Mouse (Mus musculus): ENCODE measurements at regions not wholly inside any gene's neighbourhood (a gene's known extent, or its start where the extent isn't known, plus 50 kb on each side); places are given as distances from the start of the nearest gene placed in this dataset.

DNA sequence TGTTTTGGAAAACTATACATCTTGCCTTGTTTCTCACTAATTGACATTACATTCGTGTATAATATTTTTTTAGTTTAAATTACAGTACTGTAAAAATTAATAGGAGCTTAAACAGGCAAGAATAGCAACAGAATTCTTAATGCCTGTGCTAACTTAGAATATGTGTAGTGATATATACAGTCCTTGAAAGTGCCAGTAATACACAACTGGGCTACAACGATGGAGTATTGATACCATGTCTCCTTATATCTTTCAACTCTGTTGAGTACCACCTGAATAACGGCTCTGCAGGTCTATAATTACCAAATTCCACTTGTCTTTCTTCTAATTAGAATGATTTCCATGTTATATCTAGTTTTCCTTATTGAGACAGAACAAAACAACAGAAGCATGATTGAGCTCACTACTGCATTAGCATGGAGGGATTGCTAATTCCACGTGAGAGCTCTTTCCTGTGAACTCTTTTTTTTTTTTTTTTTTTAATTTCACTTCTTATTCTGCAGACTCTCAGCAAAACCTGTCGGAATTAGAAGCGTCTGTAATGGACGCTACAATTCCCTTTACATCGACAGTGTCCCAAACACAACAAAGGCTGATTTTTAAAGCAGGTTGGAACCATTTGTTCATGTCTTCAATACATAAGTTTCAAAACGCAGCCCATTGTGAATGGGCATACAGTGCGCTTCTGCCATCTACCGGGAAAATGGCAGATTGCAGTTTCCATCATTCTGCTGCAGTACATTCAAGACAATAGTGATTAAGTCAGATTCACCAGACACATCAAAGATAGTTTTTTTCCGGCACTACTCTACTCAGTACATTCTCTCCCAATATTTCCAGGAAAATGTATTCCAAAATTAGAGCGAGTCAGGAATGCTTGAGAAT is 300.8 kb upstream of the Gpc5 start:
- H3K4me3 ChIP-seq (ENCODE audit: low read length), result peak overlapping the region; percentile 40
- ATAC-seq (replicated peaks; ENCODE audit: extremely low read depth, insufficient read depth, low FRiP score), result no peak
- WGBS, result 22% methylated on average over 13 of the region's 13 CpGs

DNA sequence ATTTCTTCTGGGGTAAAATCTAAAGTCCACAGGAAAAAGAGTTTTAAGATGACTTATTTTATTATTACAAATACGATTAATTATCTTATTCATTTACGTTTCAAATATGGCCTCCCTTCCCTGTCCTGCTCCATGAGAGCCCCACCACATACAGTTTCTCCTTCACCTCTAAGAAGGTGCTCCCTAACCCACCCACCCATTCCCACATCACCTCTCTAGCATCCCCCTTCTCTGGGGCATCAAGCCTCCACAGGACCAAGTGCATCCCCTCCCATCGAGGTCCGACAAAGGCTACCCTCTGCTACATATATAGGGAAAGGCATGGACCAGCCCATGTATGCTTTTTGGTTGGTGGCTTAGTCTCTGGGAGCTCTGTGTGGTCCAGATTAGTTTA is 300.2 kb upstream of the Gpc5 start:
- ATAC-seq (replicated peaks; ENCODE audit: extremely low read depth, insufficient read depth, low FRiP score), result no peak
- H3K9me3 ChIP-seq (replicated peaks; ENCODE audit: control insufficient read depth, low read length), result no peaks in the 10 kb centered on the region
- no peak overlapping the region for H3K9ac ChIP-seq (ENCODE audit: low read length)
- WGBS, result 55% methylated on average over 4 of the region's 4 CpGs
- H3K36me3 ChIP-seq (ENCODE audit: control insufficient read depth, insufficient read depth), result no peaks in the 10 kb centered on the region
- no peak overlapping the region for H3K27ac ChIP-seq (ENCODE audit: low read length)
- no peak overlapping the region for H3K4me2 ChIP-seq (ENCODE audit: low read depth, low read length)
- no peaks in the 10 kb centered on the region for H3K27me3 ChIP-seq (ENCODE audit: control insufficient read depth, insufficient read depth, low read length)
- no peak overlapping the region for H3K4me3 ChIP-seq (ENCODE audit: low read length)
- no peaks in the 10 kb centered on the region for H3K4me1 ChIP-seq (ENCODE audit: control insufficient read depth, insufficient read depth, low read length)

More for the DNA sequence above, 300.8 kb upstream of the Gpc5 start:
- Histone ChIP-seq H3K9ac (ENCODE audit: low read length) (no peak overlapping the region), H3K27ac (ENCODE audit: low read length) (no peak overlapping the region), H3K4me1 (ENCODE audit: control insufficient read depth, insufficient read depth, low read length) (no peaks in the 10 kb centered on the region), H3K4me2 (ENCODE audit: low read depth, low read length) (peak overlapping the region; percentile 59), H3K36me3 (ENCODE audit: control insufficient read depth, insufficient read depth) (no peaks in the 10 kb centered on the region), H3K27me3 (ENCODE audit: control insufficient read depth, insufficient read depth, low read length) (no peaks in the 10 kb centered on the region), H3K9me3 (replicated peaks; ENCODE audit: control insufficient read depth, low read length) (no peaks in the 10 kb centered on the region)

DNA sequence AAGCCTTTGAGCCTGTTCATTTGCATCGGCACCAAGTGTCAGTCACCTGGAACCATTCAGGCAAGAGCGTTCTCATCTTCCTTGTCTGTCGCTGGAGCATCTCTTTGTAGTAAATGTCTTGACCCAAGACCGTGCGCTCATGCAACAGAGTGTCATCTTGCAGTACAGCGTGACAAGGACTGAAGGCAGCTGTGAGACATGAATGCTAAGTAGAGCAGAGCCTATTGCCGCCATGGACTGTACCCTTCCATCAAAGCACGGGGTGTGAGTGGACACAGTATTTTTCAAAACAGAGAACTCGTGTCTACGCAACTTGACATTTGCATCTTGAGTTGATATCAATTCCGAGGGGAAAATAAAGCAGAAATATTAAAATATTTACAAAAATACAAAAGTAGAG is 287.4 kb upstream of the Gpc5 start:
- WGBS, result 80% methylated on average over 11 of the region's 11 CpGs
- H3K4me1 ChIP-seq (ENCODE audit: control insufficient read depth, insufficient read depth, low read length), result no peaks in the 10 kb centered on the region
- H3K4me2 ChIP-seq (ENCODE audit: low read depth, low read length), result no peak overlapping the region
- no peak for ATAC-seq (replicated peaks; ENCODE audit: extremely low read depth, insufficient read depth, low FRiP score)
- no peak overlapping the region for H3K4me3 ChIP-seq (ENCODE audit: low read length)
- no peak overlapping the region for H3K9ac ChIP-seq (ENCODE audit: low read length)
- no peaks in the 10 kb centered on the region for H3K9me3 ChIP-seq (replicated peaks; ENCODE audit: control insufficient read depth, low read length)
- H3K27ac ChIP-seq (ENCODE audit: low read length), result no peak overlapping the region
- no peaks in the 10 kb centered on the region for H3K27me3 ChIP-seq (ENCODE audit: control insufficient read depth, insufficient read depth, low read length)
- H3K36me3 ChIP-seq (ENCODE audit: control insufficient read depth, insufficient read depth), result no peaks in the 10 kb centered on the region

DNA sequence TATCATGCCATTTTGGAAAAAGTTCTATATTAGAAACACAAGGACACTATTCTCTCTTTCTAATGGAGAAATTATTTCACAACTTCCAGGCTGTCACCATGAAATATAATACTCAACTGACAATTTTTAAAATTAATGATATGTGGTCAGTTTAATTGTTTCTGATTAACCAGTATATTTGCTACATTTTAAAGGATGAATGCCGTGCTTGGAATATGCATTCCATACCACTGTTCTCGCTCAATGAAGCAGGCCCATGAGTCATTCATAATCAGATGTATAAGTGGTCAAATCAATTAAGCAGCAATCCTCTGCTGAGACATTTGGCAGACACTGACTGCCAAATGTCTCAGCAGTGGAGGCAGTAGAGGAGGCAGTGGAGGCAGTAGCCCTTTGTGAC is 283.4 kb upstream of the Gpc5 start:
- no peak overlapping the region for H3K4me3 ChIP-seq (ENCODE audit: low read length)
- H3K4me1 ChIP-seq (ENCODE audit: control insufficient read depth, insufficient read depth, low read length), result no peaks in the 10 kb centered on the region
- no peak overlapping the region for H3K9ac ChIP-seq (ENCODE audit: low read length)
- no peak for ATAC-seq (replicated peaks; ENCODE audit: extremely low read depth, insufficient read depth, low FRiP score)
- H3K36me3 ChIP-seq (ENCODE audit: control insufficient read depth, insufficient read depth), result no peaks in the 10 kb centered on the region
- H3K4me2 ChIP-seq (ENCODE audit: low read depth, low read length), result no peak overlapping the region
- H3K27ac ChIP-seq (ENCODE audit: low read length), result no peak overlapping the region
- 46% methylated on average over 2 of the region's 2 CpGs for WGBS
- no peaks in the 10 kb centered on the region for H3K27me3 ChIP-seq (ENCODE audit: control insufficient read depth, insufficient read depth, low read length)
- H3K9me3 ChIP-seq (replicated peaks; ENCODE audit: control insufficient read depth, low read length), result no peaks in the 10 kb centered on the region

DNA sequence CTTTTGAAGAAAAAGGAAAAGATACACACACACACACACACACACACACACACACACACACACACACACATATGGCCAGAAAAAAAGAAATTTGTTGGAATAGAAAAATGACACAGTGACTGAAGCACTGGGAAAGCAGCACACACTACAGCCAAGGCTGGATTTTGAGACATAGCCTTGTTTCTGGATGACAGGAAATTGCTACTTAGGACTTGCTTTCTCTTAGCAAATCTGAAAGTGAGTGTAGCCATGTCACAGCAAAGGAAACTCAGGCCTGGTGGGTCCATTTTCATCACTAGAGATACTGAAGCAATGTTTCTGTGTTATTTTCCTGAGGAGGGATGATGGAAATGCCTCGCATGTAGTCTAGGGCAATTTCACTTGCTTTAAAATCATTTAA is 271.3 kb upstream of the Gpc5 start:
- 15% methylated on average over 1 of the region's 1 CpGs for WGBS
- H3K4me2 ChIP-seq (ENCODE audit: low read depth, low read length), result no peak overlapping the region
- H3K27ac ChIP-seq (ENCODE audit: low read length), result no peak overlapping the region

DNA sequence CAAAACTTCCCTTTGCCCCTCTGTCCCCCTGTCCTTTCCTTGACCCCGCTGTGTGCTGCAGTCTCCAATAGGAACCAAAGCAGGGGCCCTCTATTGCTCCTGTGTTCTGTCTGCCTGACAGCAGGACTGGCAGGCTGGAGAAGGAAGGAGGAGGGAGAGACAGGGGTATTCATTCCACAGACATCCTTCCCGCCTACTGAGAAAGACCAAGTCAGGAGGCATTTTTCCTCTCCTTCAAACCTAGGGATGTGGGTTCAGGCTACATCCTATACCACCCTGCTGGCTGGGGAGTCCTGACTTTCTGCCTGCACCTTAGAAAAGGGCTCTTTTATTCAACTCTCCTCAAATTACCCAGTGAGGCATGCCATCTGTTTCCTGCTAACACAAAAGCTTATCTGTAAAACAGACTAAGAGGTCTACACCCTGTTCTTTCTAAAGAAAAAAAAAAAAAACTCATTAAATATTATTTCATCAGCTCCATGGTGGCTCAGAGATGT is 270.9 kb upstream of the Gpc5 start:
- Histone ChIP-seq H3K27me3 (ENCODE audit: control insufficient read depth, insufficient read depth, low read length) (no peaks in the 10 kb centered on the region), H3K27ac (ENCODE audit: low read length) (no peak overlapping the region), H3K9ac (ENCODE audit: low read length) (no peak overlapping the region), H3K4me3 (ENCODE audit: low read length) (no peak overlapping the region), H3K4me1 (ENCODE audit: control insufficient read depth, insufficient read depth, low read length) (0 out of 2 replicates have a peak, but pooled peaks cover 4% of the 10 kb centered on the region), H3K4me2 (ENCODE audit: low read depth, low read length) (no peak overlapping the region), H3K36me3 (ENCODE audit: control insufficient read depth, insufficient read depth) (no peaks in the 10 kb centered on the region), H3K9me3 (replicated peaks; ENCODE audit: control insufficient read depth, low read length) (no peaks in the 10 kb centered on the region)
- 18% methylated on average over 2 of the region's 2 CpGs for WGBS
- no peak for ATAC-seq (replicated peaks; ENCODE audit: extremely low read depth, insufficient read depth, low FRiP score)

More for the DNA sequence above, 271.3 kb upstream of the Gpc5 start:
- no peak overlapping the region for H3K4me3 ChIP-seq (ENCODE audit: low read length)
- 0 out of 2 replicates have a peak, but pooled peaks cover 4% of the 10 kb centered on the region for H3K4me1 ChIP-seq (ENCODE audit: control insufficient read depth, insufficient read depth, low read length)
- H3K9ac ChIP-seq (ENCODE audit: low read length), result no peak overlapping the region
- ATAC-seq (replicated peaks; ENCODE audit: extremely low read depth, insufficient read depth, low FRiP score), result no peak
- no peaks in the 10 kb centered on the region for H3K27me3 ChIP-seq (ENCODE audit: control insufficient read depth, insufficient read depth, low read length)
- no peaks in the 10 kb centered on the region for H3K36me3 ChIP-seq (ENCODE audit: control insufficient read depth, insufficient read depth)
- no peaks in the 10 kb centered on the region for H3K9me3 ChIP-seq (replicated peaks; ENCODE audit: control insufficient read depth, low read length)

DNA sequence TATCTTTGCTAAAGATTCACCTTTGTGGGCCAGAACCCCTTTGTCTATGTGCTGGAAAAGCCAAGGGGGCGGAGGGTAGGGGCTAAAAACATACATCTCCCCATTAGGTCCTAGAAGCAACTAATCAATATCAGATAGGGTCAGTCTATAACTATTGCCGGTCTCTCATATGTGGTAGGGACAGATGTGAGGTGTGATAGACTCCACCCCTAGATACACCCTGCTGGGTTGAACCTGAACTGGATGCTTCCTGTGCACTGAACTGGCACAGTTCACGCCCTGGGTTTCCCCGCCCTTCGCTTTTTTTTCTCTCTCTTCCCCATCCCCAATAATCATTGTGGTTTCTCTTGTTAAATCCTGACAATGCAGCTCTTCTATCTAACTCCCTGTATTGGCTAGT is 270.3 kb upstream of the Gpc5 start:
- WGBS, result 85% methylated on average over 5 of the region's 5 CpGs
- no peak for ATAC-seq (replicated peaks; ENCODE audit: extremely low read depth, insufficient read depth, low FRiP score)
- Histone ChIP-seq H3K27ac (ENCODE audit: low read length) (no peak overlapping the region), H3K36me3 (ENCODE audit: control insufficient read depth, insufficient read depth) (no peaks in the 10 kb centered on the region), H3K27me3 (ENCODE audit: control insufficient read depth, insufficient read depth, low read length) (no peaks in the 10 kb centered on the region), H3K4me1 (ENCODE audit: control insufficient read depth, insufficient read depth, low read length) (0 out of 2 replicates have a peak, but pooled peaks cover 4% of the 10 kb centered on the region), H3K4me2 (ENCODE audit: low read depth, low read length) (no peak overlapping the region), H3K9me3 (replicated peaks; ENCODE audit: control insufficient read depth, low read length) (no peaks in the 10 kb centered on the region), H3K9ac (ENCODE audit: low read length) (no peak overlapping the region), H3K4me3 (ENCODE audit: low read length) (no peak overlapping the region)

DNA sequence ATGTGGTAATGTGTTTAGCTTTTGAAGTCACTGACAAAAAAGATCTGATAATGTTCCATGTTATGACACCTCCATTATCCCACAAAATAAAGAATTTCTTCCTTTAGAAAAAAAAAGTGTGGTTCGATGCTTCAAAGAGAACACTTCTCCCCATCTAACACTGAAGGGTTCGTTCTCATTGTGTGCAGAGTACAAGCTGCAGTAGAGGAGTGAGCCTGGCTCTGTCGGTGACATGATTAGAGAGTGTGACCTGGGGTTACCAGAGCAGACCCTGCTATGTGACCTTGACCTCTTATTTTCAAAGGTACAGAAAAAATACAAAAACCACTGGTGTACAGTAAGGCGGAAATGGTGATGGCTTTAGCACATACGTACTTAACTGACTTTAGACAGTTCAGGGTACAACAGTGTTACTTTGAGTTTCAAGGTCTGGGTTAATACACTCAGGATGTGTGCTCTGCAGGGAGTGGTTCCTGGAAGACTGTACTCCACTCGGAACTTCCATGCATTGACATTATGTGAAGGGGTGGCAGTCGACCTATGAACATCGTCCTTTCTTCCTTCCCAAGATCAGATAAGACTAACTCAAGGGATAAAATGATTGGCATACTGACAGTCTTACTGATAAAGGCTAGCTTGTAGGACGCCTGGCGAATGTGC is 265.2 kb upstream of the Gpc5 start:
- no peak for ATAC-seq (replicated peaks; ENCODE audit: extremely low read depth, insufficient read depth, low FRiP score)
- WGBS, result 46% methylated on average over 10 of the region's 10 CpGs
- Histone ChIP-seq H3K4me1 (ENCODE audit: control insufficient read depth, insufficient read depth, low read length) (no peaks in the 10 kb centered on the region), H3K9ac (ENCODE audit: low read length) (no peak overlapping the region), H3K27ac (ENCODE audit: low read length) (no peak overlapping the region), H3K27me3 (ENCODE audit: control insufficient read depth, insufficient read depth, low read length) (no peaks in the 10 kb centered on the region), H3K4me2 (ENCODE audit: low read depth, low read length) (no peak overlapping the region), H3K9me3 (replicated peaks; ENCODE audit: control insufficient read depth, low read length) (no peaks in the 10 kb centered on the region), H3K4me3 (ENCODE audit: low read length) (no peak overlapping the region), H3K36me3 (ENCODE audit: control insufficient read depth, insufficient read depth) (no peaks in the 10 kb centered on the region)

DNA sequence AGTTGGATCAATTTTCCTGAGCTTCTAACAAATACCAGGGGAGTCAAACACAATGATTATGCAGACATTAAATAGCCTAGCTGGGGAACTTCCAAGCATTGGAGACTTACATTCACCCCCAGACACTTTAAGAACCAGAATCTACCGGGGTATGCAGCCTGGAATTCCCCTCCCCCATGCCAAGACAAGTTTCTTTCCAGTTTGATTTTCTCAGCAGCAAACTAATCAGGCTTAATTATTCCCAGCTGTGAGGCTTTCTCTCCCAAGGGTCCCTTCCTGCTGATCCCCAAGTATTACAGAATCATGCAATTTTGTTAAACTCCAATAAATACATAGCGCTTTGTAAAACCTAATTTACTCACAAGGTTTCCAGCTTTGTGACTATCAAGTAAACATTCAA is 262.7 kb upstream of the Gpc5 start:
- Histone ChIP-seq H3K4me1 (ENCODE audit: control insufficient read depth, insufficient read depth, low read length) (no peaks in the 10 kb centered on the region), H3K4me2 (ENCODE audit: low read depth, low read length) (no peak overlapping the region), H3K27me3 (ENCODE audit: control insufficient read depth, insufficient read depth, low read length) (no peaks in the 10 kb centered on the region), H3K27ac (ENCODE audit: low read length) (no peak overlapping the region), H3K4me3 (ENCODE audit: low read length) (no peak overlapping the region), H3K36me3 (ENCODE audit: control insufficient read depth, insufficient read depth) (no peaks in the 10 kb centered on the region), H3K9me3 (replicated peaks; ENCODE audit: control insufficient read depth, low read length) (no peaks in the 10 kb centered on the region), H3K9ac (ENCODE audit: low read length) (no peak overlapping the region)
- no peak for ATAC-seq (replicated peaks; ENCODE audit: extremely low read depth, insufficient read depth, low FRiP score)
- 42% methylated on average over 2 of the region's 2 CpGs for WGBS
